Mouse (Mus musculus) CD4-positive, CD25-positive, alpha-beta regulatory T cell, adult 4 months (primary cell): ENCODE data around the gene Ghrhr. TPM values are rescaled to one million over a fixed set of nuclear protein-coding genes. Genes with fewer than 3 reads are reported as not detected.

Source experiments
- ATAC-seq: one replicate; pipeline ENCODE4 v1.8.0; 2017
- polyA plus RNA-seq, 2 experiments: library from polyadenylated mRNA; unstranded; fragments of 100-300 nt; shearing (Covaris generic); gene quantifications; one replicate each; pipeline ENCODE4 v1.2.1; 2017

Ghrhr gene
- polyA plus RNA-seq, result not detected

GRCm38 (mm10) chr6:55376076-55376475, at the start of gene Ghrhr:
TSS of gene Ghrhr (plus strand) at chr6:55376295.
- ATAC-seq, result no peak

GRCm38 (mm10) chr6:55326299-55326698, 49.8 kb upstream of the Ghrhr start:
- no peak for ATAC-seq

- no peak for ATAC-seq
These were observed 48.8 kb upstream of the Ghrhr start for GRCm38 (mm10) chr6:55327326-55327725.

- ATAC-seq, result no peak
These were observed 47.9 kb upstream of the Ghrhr start for GRCm38 (mm10) chr6:55328179-55328578.

GRCm38 (mm10) chr6:55331315-55331714, 44.8 kb upstream of the Ghrhr start:
- ATAC-seq, result no peak

- ATAC-seq, result no peak
These were observed 43.9 kb upstream of the Ghrhr start for GRCm38 (mm10) chr6:55332100-55332772.

GRCm38 (mm10) chr6:55332773-55333109, 43.4 kb upstream of the Ghrhr start:
- no peak for ATAC-seq

- no peak for ATAC-seq
These were observed 40.0 kb upstream of the Ghrhr start, which contains the start of gene Aqp1 for GRCm38 (mm10) chr6:55335989-55336514. TSS of gene Aqp1 (plus strand) at chr6:55336432.

- no peak for ATAC-seq
These were observed 38.9 kb upstream of the Ghrhr start for GRCm38 (mm10) chr6:55337242-55337641.

GRCm38 (mm10) chr6:55338077-55338476, 38.0 kb upstream of the Ghrhr start:
- ATAC-seq, result no peak

GRCm38 (mm10) chr6:55338934-55339825, 36.9 kb upstream of the Ghrhr start:
- ATAC-seq, result no peak

GRCm38 (mm10) chr6:55341688-55342087, 34.4 kb upstream of the Ghrhr start:
- no peak for ATAC-seq

- no peak for ATAC-seq
These were observed 33.8 kb upstream of the Ghrhr start for GRCm38 (mm10) chr6:55342328-55342727.

- ATAC-seq, result no peak
These were observed 32.6 kb upstream of the Ghrhr start for GRCm38 (mm10) chr6:55343446-55343845.

- no peak for ATAC-seq
These were observed 31.6 kb upstream of the Ghrhr start for GRCm38 (mm10) chr6:55344291-55345016.

- ATAC-seq, result no peak
These were observed 30.8 kb upstream of the Ghrhr start for GRCm38 (mm10) chr6:55345264-55345663.

- no peak for ATAC-seq
These were observed 29.6 kb upstream of the Ghrhr start for GRCm38 (mm10) chr6:55346491-55346890.

- no peak for ATAC-seq
These were observed 28.2 kb upstream of the Ghrhr start for GRCm38 (mm10) chr6:55347711-55348571.

- no peak for ATAC-seq
These were observed 26.9 kb upstream of the Ghrhr start for GRCm38 (mm10) chr6:55349231-55349630.

- no peak for ATAC-seq
These were observed 25.6 kb upstream of the Ghrhr start for GRCm38 (mm10) chr6:55350383-55350952.

GRCm38 (mm10) chr6:55351712-55352111, 24.4 kb upstream of the Ghrhr start:
- ATAC-seq, result no peak
